Mouse (Mus musculus): ENCODE data around the gene Ssh2.

GRCm38 (mm10) chr11:77364376-77364775 is 148.3 kb downstream of the Ssh2 start:
- no peak for TF ChIP-seq POLR2A (IDR thresholded peaks at IDR 0.05; ENCODE audit: borderline replicate concordance, extremely low read depth, insufficient read depth, insufficient read length, poor library complexity, severe bottlenecking)
- no peak for TF ChIP-seq CTCF (IDR thresholded peaks at IDR 0.05; ENCODE audit: borderline replicate concordance, extremely low read depth, insufficient read depth, insufficient read length)

All from brain, embryonic 14.5 days (tissue).